Mouse (Mus musculus) erythroid progenitor cell, adult 5-6 weeks (primary cell): Measurements from ENCODE around the gene Ankib1. TPM values are rescaled to one million over a fixed set of nuclear protein-coding genes. Genes with fewer than 3 reads are reported as not detected.

Source experiments
- ATAC-seq: replicated peaks from 2 replicates; pipeline ENCODE4 v1.8.0; 2016; ENCODE audit warnings: moderate number of reproducible peaks, mild to moderate bottlenecking, moderate TSS enrichment, inconsistent platforms; ENCODE audit not compliant: poor library complexity, low FRiP score, severe bottlenecking
- total RNA-seq, 2 experiments: library from RNA; stranded (forward) in 1 of 2; stranded (reverse) in 1 of 2; fragments of 150-400 nt in 1 of 2; fragments of 186-747, 209-891 nt in 1 of 2; gene quantifications; 2 replicates each; pipeline versions ENCODE4 v1.2.3 to v1.2.4; 2015 to 2017; ENCODE audit warnings: low replicate concordance in 2 of 2

Gene Ankib1
- total RNA-seq, 2 experiments from 2014 or later = 10.1 to 27.0 TPM

DNA sequence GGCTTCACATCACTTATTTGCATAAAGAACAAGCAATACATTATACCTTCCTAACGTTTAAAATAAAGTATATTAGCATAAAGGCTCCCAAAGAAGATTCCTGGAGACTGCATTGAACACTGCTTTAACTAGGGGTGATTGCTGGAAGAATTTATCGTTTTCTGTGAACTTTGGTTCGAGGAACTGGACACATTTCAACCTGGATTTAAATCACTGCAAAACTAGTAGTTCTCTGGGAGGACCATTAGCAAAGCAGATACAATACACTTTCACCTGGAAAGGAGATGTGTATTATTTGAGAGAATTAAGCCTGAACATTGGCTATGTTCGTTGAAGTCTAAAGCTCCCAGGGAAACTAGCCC lies 153.9 kb downstream of the Ankib1 start:
- no peak for ATAC-seq

DNA sequence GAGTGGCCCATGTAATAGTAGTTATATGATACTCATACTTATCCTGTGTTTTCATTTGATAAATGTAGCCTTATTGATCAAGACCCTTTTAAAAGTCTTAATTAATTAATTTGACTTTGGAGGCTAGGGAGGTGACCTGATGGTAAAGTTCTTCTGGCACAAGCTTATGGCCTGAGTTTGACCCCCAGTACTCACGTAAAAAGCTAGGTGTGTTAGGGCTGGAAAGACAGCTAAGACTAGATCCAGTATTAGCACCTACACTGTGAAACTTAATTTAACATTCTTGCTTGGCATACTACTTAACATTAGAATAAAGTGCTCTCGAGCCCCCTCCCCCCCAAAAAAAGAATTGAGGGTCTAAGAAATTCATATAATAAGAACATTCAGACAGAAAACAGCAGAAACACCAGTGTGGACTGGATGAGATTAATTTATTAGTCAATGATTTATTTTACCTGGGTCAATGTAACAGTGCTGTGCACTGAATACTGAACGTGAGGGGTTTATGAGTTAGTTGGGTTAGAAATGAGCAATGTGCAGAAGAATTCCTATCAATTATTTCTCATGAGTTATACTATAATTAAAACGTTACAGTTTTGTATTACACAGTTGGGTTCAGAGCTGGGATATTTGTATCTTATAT lies 154.4 kb downstream of the Ankib1 start:
- ATAC-seq = no peak

DNA sequence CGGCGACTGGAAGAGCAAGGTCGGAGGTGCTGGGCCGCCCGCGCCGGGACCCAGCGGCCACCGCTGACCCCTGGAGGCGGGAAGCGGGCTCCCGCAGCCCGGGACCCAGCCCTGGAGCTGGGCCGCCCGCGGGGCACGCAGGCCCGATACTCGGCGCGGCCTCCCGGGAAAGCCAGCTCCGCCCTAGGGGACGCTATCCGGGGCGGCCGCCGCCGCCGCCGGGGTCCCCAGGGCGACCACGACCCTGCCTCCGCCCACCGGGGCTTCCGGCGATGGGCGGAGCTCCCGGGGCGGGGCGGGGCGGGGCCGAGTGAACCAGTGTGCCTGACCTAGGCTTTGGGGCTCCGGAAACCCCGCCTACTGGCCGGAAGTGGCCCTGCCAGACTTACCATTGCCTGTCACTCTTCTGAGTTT lies 155.0 kb downstream of the Ankib1 start:
- peak; percentile 91 for ATAC-seq

DNA sequence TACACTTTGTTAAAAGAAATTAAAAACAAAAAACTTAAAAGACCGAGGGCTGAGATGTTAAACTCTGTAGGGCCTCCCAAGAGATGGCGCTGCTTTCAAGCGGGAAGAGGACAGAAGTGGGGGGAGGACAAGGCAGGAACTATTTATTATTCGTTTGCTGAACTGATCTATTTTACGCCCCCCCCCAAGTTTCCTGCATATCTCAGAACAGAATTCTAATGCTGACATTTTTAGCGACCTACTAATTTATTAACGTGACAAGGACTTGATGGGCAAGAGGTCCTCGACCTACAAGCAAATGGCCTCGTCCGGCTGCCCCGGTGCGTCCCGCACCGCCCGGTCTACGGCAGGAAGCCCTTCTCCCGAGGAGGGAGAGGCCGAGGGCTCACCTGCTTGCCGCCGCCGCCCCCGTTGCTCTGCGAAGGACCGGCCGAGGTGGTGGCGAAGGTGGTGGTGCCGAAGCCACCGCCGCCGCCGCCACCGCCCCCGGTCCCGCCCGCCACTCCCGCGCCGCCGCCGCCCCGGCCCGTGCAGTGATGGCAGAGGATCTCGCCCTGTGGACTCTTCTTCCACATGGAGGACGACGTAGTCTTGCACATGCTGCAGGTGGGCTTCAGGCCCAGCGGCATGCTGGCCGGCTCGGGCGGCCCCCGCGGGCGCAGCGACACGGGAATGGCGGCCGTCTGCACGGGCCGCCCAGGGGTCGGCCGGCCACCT lies 155.6 kb downstream of the Ankib1 start:
- ATAC-seq = peak; percentile 69

DNA sequence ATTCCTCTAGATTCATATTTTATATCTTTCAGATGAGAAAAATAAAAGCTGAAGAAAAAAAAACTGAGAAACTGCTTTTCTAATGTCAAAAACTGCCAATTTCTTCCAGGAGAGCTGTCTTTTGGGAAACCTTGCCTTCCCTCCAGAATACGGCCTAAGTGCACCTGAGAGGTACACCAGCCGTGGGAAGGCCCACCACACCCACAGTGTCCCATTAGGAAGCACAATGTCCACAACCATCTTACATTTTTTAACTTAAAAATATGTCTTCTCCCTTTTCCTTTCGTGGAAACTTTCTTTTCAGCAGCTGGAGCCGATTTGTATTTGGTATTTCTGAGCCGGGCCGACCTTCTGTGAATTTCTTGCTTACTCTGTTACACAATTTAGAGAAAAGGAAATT lies 156.2 kb downstream of the Ankib1 start:
- peak; percentile 42; the same call in 1 of the 2 replicates for ATAC-seq

DNA sequence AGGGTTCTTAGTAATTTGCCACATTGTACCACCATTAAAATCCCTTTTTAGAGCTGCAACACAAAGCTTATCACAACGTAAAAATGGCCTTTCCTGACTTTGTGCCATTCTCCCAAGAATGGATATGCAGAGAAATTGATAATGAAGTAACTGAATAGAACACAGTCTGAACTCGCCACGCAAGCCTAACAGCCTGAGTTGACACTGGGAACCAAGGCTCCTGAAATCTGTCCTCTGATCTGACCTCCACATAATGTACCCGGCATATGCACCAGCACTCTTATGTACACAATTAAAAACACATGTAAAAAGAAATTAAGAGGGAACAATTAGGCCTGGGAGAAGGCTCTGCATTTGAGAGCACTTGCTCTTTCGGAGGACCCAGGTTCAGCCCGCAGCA lies 157.4 kb downstream of the Ankib1 start:
- no peak for ATAC-seq

DNA sequence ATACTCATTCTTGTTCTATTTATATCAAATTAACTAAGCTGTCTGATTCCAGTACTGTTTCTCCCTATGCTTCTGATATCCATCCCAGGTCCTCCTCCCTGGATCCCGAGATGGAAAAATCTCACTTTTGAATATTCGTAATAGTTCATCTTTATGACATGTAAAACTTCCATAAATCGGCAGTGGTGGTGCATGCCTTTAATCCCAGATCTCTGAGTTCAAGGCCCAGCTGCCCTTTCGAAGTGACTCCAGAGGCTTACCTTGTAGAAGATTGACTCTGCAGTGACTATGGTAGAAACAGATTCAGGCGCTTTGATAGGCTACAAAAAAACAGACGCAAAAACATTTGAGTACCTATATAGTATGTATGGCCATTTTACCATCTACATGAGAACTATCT lies 158.1 kb downstream of the Ankib1 start:
- no peak for ATAC-seq

Other genes with a start within 250 kb of the Ankib1 start
- gene 1700109H08Rik, start 231.4 kb downstream of the Ankib1 start, total RNA-seq (2015; ENCODE audit: low replicate concordance) = 32.4 and 38.6 TPM in 2 replicates
- 6.7 and 30.4 TPM in 2 replicates for gene 1700109H08Rik, start 231.4 kb downstream of the Ankib1 start, total RNA-seq (2017; ENCODE audit: low replicate concordance)
- gene Pex1, start 206.9 kb downstream of the Ankib1 start, total RNA-seq (2015; ENCODE audit: low replicate concordance) = 0.36 and 4.6 TPM in 2 replicates
- gene Pex1, start 206.9 kb downstream of the Ankib1 start, total RNA-seq (2017; ENCODE audit: low replicate concordance) = 0.23 and 9.2 TPM in 2 replicates
- gene Rbm48, start 206.3 kb downstream of the Ankib1 start, total RNA-seq (2015; ENCODE audit: low replicate concordance) = 3.4 and 13.0 TPM in 2 replicates
- gene Rbm48, start 206.3 kb downstream of the Ankib1 start, total RNA-seq (2017; ENCODE audit: low replicate concordance) = 10.3 and 14.9 TPM in 2 replicates
- not detected in 2 replicates for gene Tmbim7, start 151.7 kb downstream of the Ankib1 start, total RNA-seq (2015; ENCODE audit: low replicate concordance)
- not detected in 2 replicates for gene Tmbim7, start 151.7 kb downstream of the Ankib1 start, total RNA-seq (2017; ENCODE audit: low replicate concordance)
- 67.4 and 171 TPM in 2 replicates for gene Gatad1, start 145.7 kb downstream of the Ankib1 start, total RNA-seq (2015; ENCODE audit: low replicate concordance)
- gene Gatad1, start 145.7 kb downstream of the Ankib1 start, total RNA-seq (2017; ENCODE audit: low replicate concordance) = 86.9 and 115 TPM in 2 replicates
- gene Krit1, start 259 bp upstream of the Ankib1 start, total RNA-seq (2015; ENCODE audit: low replicate concordance) = 67.0 and 88.9 TPM in 2 replicates
- gene Krit1, start 259 bp upstream of the Ankib1 start, total RNA-seq (2017; ENCODE audit: low replicate concordance) = 105 and 111 TPM in 2 replicates
- not detected in 2 replicates for gene Lrrd1, start 42.2 kb upstream of the Ankib1 start, total RNA-seq (2015; ENCODE audit: low replicate concordance)
- gene Lrrd1, start 42.2 kb upstream of the Ankib1 start, total RNA-seq (2017; ENCODE audit: low replicate concordance) = not detected in 2 replicates
- gene Mterf1a, start 91.0 kb upstream of the Ankib1 start, total RNA-seq (2015; ENCODE audit: low replicate concordance) = 5.0 and 5.8 TPM in 2 replicates
- gene Mterf1a, start 91.0 kb upstream of the Ankib1 start, total RNA-seq (2017; ENCODE audit: low replicate concordance) = 4.2 and 13.0 TPM in 2 replicates
- gene Akap9, start 125.1 kb upstream of the Ankib1 start, total RNA-seq (2015; ENCODE audit: low replicate concordance) = 21.0 and 27.8 TPM in 2 replicates
- 16.0 and 20.0 TPM in 2 replicates for gene Akap9, start 125.1 kb upstream of the Ankib1 start, total RNA-seq (2017; ENCODE audit: low replicate concordance)